Comparison of ENCODE assay signal across 8 mouse cellular contexts in the genomic region with DNA sequence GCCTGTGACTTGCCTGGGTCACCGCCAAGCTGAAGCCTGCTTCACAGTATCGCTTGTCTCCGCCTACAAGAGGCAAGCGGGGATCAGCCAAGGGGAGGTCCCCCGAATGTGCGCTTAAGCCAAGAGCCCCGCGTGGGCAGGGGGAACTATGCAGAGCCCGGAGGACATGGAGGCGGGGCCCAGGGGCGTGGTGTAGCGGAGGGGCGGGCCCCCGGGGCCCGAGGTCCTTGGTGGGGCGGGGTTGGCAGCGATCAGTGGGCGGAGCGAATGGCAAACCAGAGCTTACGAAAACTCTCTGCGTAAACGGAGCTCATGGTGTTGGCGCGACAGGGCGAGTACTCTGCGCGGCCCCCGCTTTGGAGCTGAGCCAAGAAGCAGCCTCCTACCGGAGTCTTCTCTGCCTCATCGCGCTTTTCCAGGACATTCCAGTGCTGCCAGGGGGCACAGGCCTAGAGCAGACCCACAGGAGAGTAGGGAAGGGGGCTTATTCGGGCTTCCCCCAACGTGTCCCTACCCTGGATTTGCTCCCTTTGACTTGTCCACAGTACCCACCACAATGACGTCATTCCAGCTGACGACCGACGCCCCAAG. TPM values are rescaled to one million over a fixed set of nuclear protein-coding genes. Genes with fewer than 3 reads are reported as not detected.
DNase-seq lines count a peak whose midpoint lies in the region; ATAC-seq and TF ChIP-seq lines count a peak whose summit lies in the region.

No protein-coding gene starts in this region.

- dilution Hi-C loops in CH12.LX (cut with MboI; ENCODE audit: extremely low pct_ligation_motif_present, extremely low pct_unique_long_range_greater_than_20kb, low sequenced_read_pairs): no loop called here

- in situ Hi-C loops in CH12.LX (cut with MboI; ENCODE audit: low pct_ligation_motif_present, low pct_unique_long_range_greater_than_20kb, low sequenced_read_pairs): no loop called here

- H3K79me2 ChIP-seq in CH12.LX (replicated peaks; ENCODE audit: control insufficient read depth, extremely low read depth, insufficient read depth, poor library complexity, severe bottlenecking): no peaks in the 10 kb centered on the region

- H3K27me3 ChIP-seq in CH12.LX (replicated peaks): peaks cover 41% of the 10 kb centered on the region
- 0 out of 2 replicates have a peak, but pooled peaks cover 4% of the 10 kb centered on the region for H3K27me3 ChIP-seq in forebrain, embryonic 11.5 days (ENCODE audit: control insufficient read depth, insufficient read depth, low read length)
- H3K27me3 ChIP-seq in heart, embryonic 16.5 days (ENCODE audit: control insufficient read depth, insufficient read depth, low read length): no peaks in the 10 kb centered on the region
- peaks cover 10% of the 10 kb centered on the region; the same call in 1 of the 2 replicates for H3K27me3 ChIP-seq in liver, embryonic 15.5 days
- peaks cover 16% of the 10 kb centered on the region for H3K27me3 ChIP-seq in neural tube, embryonic 12.5 days (replicated peaks)

- H3K9me3 ChIP-seq in CH12.LX (replicated peaks; ENCODE audit: low read length): no peaks in the 10 kb centered on the region
- H3K9me3 ChIP-seq in forebrain, embryonic 11.5 days (ENCODE audit: control insufficient read depth, low read length): no peaks in the 10 kb centered on the region
- no peaks in the 10 kb centered on the region for H3K9me3 ChIP-seq in heart, embryonic 16.5 days (replicated peaks; ENCODE audit: control insufficient read depth, low read length)
- H3K9me3 ChIP-seq in liver, embryonic 15.5 days (replicated peaks): no peaks in the 10 kb centered on the region
- H3K9me3 ChIP-seq in neural tube, embryonic 12.5 days: no peaks in the 10 kb centered on the region

- no peak for TF ChIP-seq CTCF in CH12.LX (conservative IDR thresholded peaks at IDR 0.05 in 1 of 2, IDR thresholded peaks at IDR 0.05 in 1 of 2; ENCODE audit: low read depth in 2 of 2, low read length in 2 of 2)

- TF ChIP-seq RAD21 in CH12.LX (IDR thresholded peaks at IDR 0.05; ENCODE audit: low read depth, low read length): no peak

- H3K36me3 ChIP-seq in CH12.LX (replicated peaks in 1 of 2; ENCODE audit: control insufficient read depth in 1 of 2, insufficient read depth in 1 of 2, low read length in 1 of 2): peaks cover 0 to 8% of the 10 kb centered on the region in 2 experiments
- no peaks in the 10 kb centered on the region for H3K36me3 ChIP-seq in forebrain, embryonic 11.5 days (ENCODE audit: control insufficient read depth, insufficient read depth, low read length)
- H3K36me3 ChIP-seq in heart, embryonic 16.5 days (ENCODE audit: control insufficient read depth, insufficient read depth): no peaks in the 10 kb centered on the region
- H3K36me3 ChIP-seq in liver, embryonic 15.5 days (replicated peaks): no peaks in the 10 kb centered on the region
- H3K36me3 ChIP-seq in neural tube, embryonic 12.5 days: no peaks in the 10 kb centered on the region

- peak overlapping the region; percentile 53 for H3K4me2 ChIP-seq in CH12.LX (ENCODE audit: insufficient read depth, low read depth, poor library complexity, severe bottlenecking)
- peak overlapping the region; percentile 92 for H3K4me2 ChIP-seq in forebrain, embryonic 11.5 days (ENCODE audit: low read depth, low read length, severe bottlenecking)
- H3K4me2 ChIP-seq in heart, embryonic 16.5 days (ENCODE audit: low read depth, low read length): peak overlapping the region; percentile 88
- peak overlapping the region; percentile 96 for H3K4me2 ChIP-seq in liver, embryonic 15.5 days
- H3K4me2 ChIP-seq in neural tube, embryonic 12.5 days (replicated peaks): peak overlapping the region; percentile 88

- peak overlapping the region; percentile 11; the same call in 1 of the 2 replicates for H3K9ac ChIP-seq in CH12.LX (ENCODE audit: insufficient read depth, low read depth)
- peak overlapping the region; percentile 59 for H3K9ac ChIP-seq in forebrain, embryonic 11.5 days (ENCODE audit: low read length)
- H3K9ac ChIP-seq in heart, embryonic 16.5 days (ENCODE audit: low read length): peak overlapping the region; percentile 67
- peak overlapping the region; percentile 47 for H3K9ac ChIP-seq in liver, embryonic 15.5 days
- peak overlapping the region; percentile 48 for H3K9ac ChIP-seq in neural tube, embryonic 12.5 days

- ATAC-seq in forebrain, embryonic 11.5 days (replicated peaks; ENCODE audit: low FRiP score): peak; percentile 91
- peak; percentile 96 for ATAC-seq in heart, embryonic 16.5 days (replicated peaks; ENCODE audit: extremely low read depth, insufficient read depth, low FRiP score)
- ATAC-seq in liver, embryonic 15.5 days (ENCODE audit: insufficient read depth): peak; percentile 81
- ATAC-seq in neural tube, embryonic 12.5 days (ENCODE audit: low FRiP score, low read depth): peak; percentile 75

- peak; percentile 48 for TF ChIP-seq POLR2A in CH12.LX (IDR thresholded peaks at IDR 0.05; ENCODE audit: low read depth, low read length)

- H3K4me3 ChIP-seq in CH12.LX (replicated peaks in 1 of 3; ENCODE audit: low read depth in 2 of 3, low read length in 2 of 3, poor library complexity in 1 of 3): peak overlapping the region; percentile 7 to 35 (median 27)
- H3K4me3 ChIP-seq in forebrain, embryonic 11.5 days (ENCODE audit: low read depth, low read length): peak overlapping the region; percentile 34
- H3K4me3 ChIP-seq in heart, embryonic 16.5 days (ENCODE audit: low read length): peak overlapping the region; percentile 53
- H3K4me3 ChIP-seq in liver, embryonic 15.5 days (replicated peaks): peak overlapping the region; percentile 54
- peak overlapping the region; percentile 37 for H3K4me3 ChIP-seq in neural tube, embryonic 12.5 days

- peaks cover 13 to 26% of the 10 kb centered on the region in 2 experiments for H3K4me1 ChIP-seq in CH12.LX (ENCODE audit: control insufficient read depth in 1 of 2, insufficient read depth in 2 of 2)
- peaks cover 13% of the 10 kb centered on the region; the same call in 1 of the 2 replicates for H3K4me1 ChIP-seq in forebrain, embryonic 11.5 days (replicated peaks; ENCODE audit: control insufficient read depth, insufficient read depth, low read length)
- H3K4me1 ChIP-seq in heart, embryonic 16.5 days (ENCODE audit: control insufficient read depth, insufficient read depth, low read length): peaks cover 16% of the 10 kb centered on the region
- H3K4me1 ChIP-seq in liver, embryonic 15.5 days (replicated peaks): peaks cover 62% of the 10 kb centered on the region
- H3K4me1 ChIP-seq in neural tube, embryonic 12.5 days: peaks cover 14% of the 10 kb centered on the region

- TF ChIP-seq EP300 in CH12.LX (IDR thresholded peaks at IDR 0.05; ENCODE audit: low read length): no peak

- under 1% methylated on average over 37 of the region's 37 CpGs for WGBS in forebrain, embryonic 11.5 days
- WGBS in heart, embryonic 16.5 days: under 1% methylated on average over 37 of the region's 37 CpGs
- under 1% methylated on average over 36 of the region's 37 CpGs for WGBS in liver, embryonic 15.5 days (ENCODE audit: insufficient replicate concordance)
- under 1% methylated on average over 37 of the region's 37 CpGs for WGBS in neural tube, embryonic 12.5 days

- DNase-seq in CH12.LX (ENCODE audit: extremely low read depth): peak; percentile 89
- DNase-seq in c-Kit-positive CD71-positive TER-119-negative erythroid progenitor cells, embryonic 14.5 days (ENCODE audit: low read depth): peak; percentile 88
- DNase-seq in forebrain, embryonic 11.5 days (ENCODE audit: low spot score): peak; percentile 95
- peak; percentile 97 to 99 for DNase-seq in kidney, postnatal 36 days
- peak; percentile 85 for DNase-seq in telencephalon, adult 2 months (ENCODE audit: low read depth, low spot score)

- H3K27ac ChIP-seq in CH12.LX (ENCODE audit: insufficient read depth, low read depth): no peak overlapping the region
- H3K27ac ChIP-seq in forebrain, embryonic 11.5 days (ENCODE audit: low read depth, low read length): no peak overlapping the region
- peak overlapping the region; percentile 81 for H3K27ac ChIP-seq in heart, embryonic 16.5 days (ENCODE audit: low read length)
- H3K27ac ChIP-seq in liver, embryonic 15.5 days (replicated peaks): peak overlapping the region; percentile 72
- no peak overlapping the region for H3K27ac ChIP-seq in neural tube, embryonic 12.5 days

RNA-seq across cellular contexts. Expression of a gene that starts 2.8 kb away (rescaled TPM):
- total RNA-seq in CH12.LX (2012; rRNA removed) (2.2 and 3.0 TPM in 2 replicates), CH12.LX (2014; rRNA removed) (0.81 and 0.95 TPM in 2 replicates)
- polyA plus RNA-seq in CH12.LX (2012; ENCODE audit: insufficient read length, low read depth): 2.3 and 3.6 TPM in 2 replicates
- polyA plus RNA-seq in forebrain, embryonic 11.5 days (2014; fragmentation: Nextera tagmentation; extraction: Ambion mirVana): 5.0 and 7.4 TPM in 2 replicates
- polyA plus RNA-seq in heart, embryonic 16.5 days (2015; fragmentation: Nextera tagmentation; extraction: Ambion mirVana): 6.5 and 6.6 TPM in 2 replicates
- polyA plus RNA-seq in liver, embryonic 15.5 days (2015; fragmentation: Nextera tagmentation; extraction: Ambion mirVana): 26.9 and 35.1 TPM in 2 replicates
- 7.0 and 7.6 TPM in 2 replicates for polyA plus RNA-seq in neural tube, embryonic 12.5 days (2016; fragmentation: Nextera tagmentation; extraction: Ambion mirVana)

RNA-seq across cellular contexts. Expression of a gene that starts 19.7 kb away (rescaled TPM):
- total RNA-seq in CH12.LX (2012; rRNA removed) (not detected in 2 replicates), CH12.LX (2014; rRNA removed) (not detected in 2 replicates)
- polyA plus RNA-seq in CH12.LX (2012; ENCODE audit: insufficient read length, low read depth): not detected in 2 replicates
- 11.0 and 11.2 TPM in 2 replicates for polyA plus RNA-seq in forebrain, embryonic 11.5 days (2014; fragmentation: Nextera tagmentation; extraction: Ambion mirVana)
- 3.0 and 3.9 TPM in 2 replicates for polyA plus RNA-seq in heart, embryonic 16.5 days (2015; fragmentation: Nextera tagmentation; extraction: Ambion mirVana)
- 0.28 and 0.61 TPM in 2 replicates for polyA plus RNA-seq in liver, embryonic 15.5 days (2015; fragmentation: Nextera tagmentation; extraction: Ambion mirVana)
- polyA plus RNA-seq in neural tube, embryonic 12.5 days (2016; fragmentation: Nextera tagmentation; extraction: Ambion mirVana): 23.3 and 23.7 TPM in 2 replicates

RNA-seq across cellular contexts. Expression of a gene that starts 37.0 kb away (rescaled TPM):
- 106 and 165 TPM in 2 replicates for total RNA-seq in CH12.LX (2012; rRNA removed)
- 63.7 and 80.6 TPM in 2 replicates for total RNA-seq in CH12.LX (2014; rRNA removed)
- 420 and 453 TPM in 2 replicates for polyA plus RNA-seq in CH12.LX (2012; ENCODE audit: insufficient read length, low read depth)
- 65.7 and 72.8 TPM in 2 replicates for polyA plus RNA-seq in forebrain, embryonic 11.5 days (2014; fragmentation: Nextera tagmentation; extraction: Ambion mirVana)
- polyA plus RNA-seq in heart, embryonic 16.5 days (2015; fragmentation: Nextera tagmentation; extraction: Ambion mirVana): 215 and 234 TPM in 2 replicates
- polyA plus RNA-seq in liver, embryonic 15.5 days (2015; fragmentation: Nextera tagmentation; extraction: Ambion mirVana): 94.8 and 121 TPM in 2 replicates
- polyA plus RNA-seq in neural tube, embryonic 12.5 days (2016; fragmentation: Nextera tagmentation; extraction: Ambion mirVana): 75.2 and 86.1 TPM in 2 replicates

RNA-seq across cellular contexts. Expression of a gene that starts 59.4 kb away (rescaled TPM):
- total RNA-seq in CH12.LX (2012; rRNA removed): 169 and 199 TPM in 2 replicates
- total RNA-seq in CH12.LX (2014; rRNA removed): 108 and 112 TPM in 2 replicates
- polyA plus RNA-seq in CH12.LX (2012; ENCODE audit: insufficient read length, low read depth): 198 and 226 TPM in 2 replicates
- polyA plus RNA-seq in forebrain, embryonic 11.5 days (2014; fragmentation: Nextera tagmentation; extraction: Ambion mirVana): 196 and 214 TPM in 2 replicates
- 308 and 331 TPM in 2 replicates for polyA plus RNA-seq in heart, embryonic 16.5 days (2015; fragmentation: Nextera tagmentation; extraction: Ambion mirVana)
- polyA plus RNA-seq in liver, embryonic 15.5 days (2015; fragmentation: Nextera tagmentation; extraction: Ambion mirVana): 451 and 525 TPM in 2 replicates
- polyA plus RNA-seq in neural tube, embryonic 12.5 days (2016; fragmentation: Nextera tagmentation; extraction: Ambion mirVana): 148 and 162 TPM in 2 replicates

Comparison
In these comparisons a context has a peak if more than half of its experiments do, and no peak if none do; other contexts are left out.
1. H3K27ac ChIP-seq: peak in heart, embryonic 16.5 days (single experiment) and liver, embryonic 15.5 days (single experiment); none in CH12.LX (single experiment), forebrain, embryonic 11.5 days (single experiment) and neural tube, embryonic 12.5 days (single experiment).
2. H3K9ac ChIP-seq: peak in every context shown above with its lines; median percentile 67 in heart, embryonic 16.5 days; 59 in forebrain, embryonic 11.5 days; 48 in neural tube, embryonic 12.5 days; 47 in liver, embryonic 15.5 days; 11 in CH12.LX.
3. Peak in every context shown above with its lines, with median percentiles within 50 percentile points of each other: DNase-seq, H3K4me2 ChIP-seq, H3K4me3 ChIP-seq and ATAC-seq.